Mouse (Mus musculus) Patski (cell line): Measurements from ENCODE around the gene Fam214a. TPM values are rescaled to one million over a fixed set of nuclear protein-coding genes. Genes with fewer than 3 reads are reported as not detected.

ENCODE experiments used
- ATAC-seq: fragments of 100-300 bp; one replicate; pipeline ENCODE4 v1.8.0; 2021
- CTCF ChIA-PET: fragments of 350-600 bp; sonication (Branson Sonifier 250); formaldehyde crosslinking; loops from one replicate; lab custom pipeline; 2022; ENCODE audit warnings: inconsistent platforms; lab: Charles Lee
- POLR2A ChIA-PET: fragments of 350-600 bp; sonication (Branson Sonifier 250); formaldehyde crosslinking; loops from one replicate; lab custom pipeline; 2022; ENCODE audit warnings: antibody characterized with exemption, inconsistent platforms; lab: Charles Lee
- DNase-seq: peaks from one replicate; pipeline ENCODE4 v3.0.0-alpha.2; 2011; ENCODE audit warnings: low read depth, low spot score
- H3K27me3 ChIP-seq: fragments of 371-371 bp; one replicate; pipeline ENCODE4 v1.5.1; 2021
- CTCF ChIP-seq: fragments of 100-300 bp; IDR thresholded peaks from one replicate; pipeline ENCODE4 v1.5.1; 2021
- in situ Hi-C: fragments of 300-500 bp; cut with MboI; formaldehyde crosslinking; loops from 3 replicates; pipeline ENCODE4 v1.11.1; 2018; ENCODE audit warnings: low pct_unique_long_range_greater_than_20kb, mixed read lengths
- polyA plus RNA-seq: library from polyadenylated mRNA; unstranded; gene quantifications from one replicate; pipeline ENCODE4 v1.2.3, GENCODE M21; 2021

Gene Fam214a
- polyA plus RNA-seq, 1 experiment from 2014 or later: 14.3 TPM

DNA sequence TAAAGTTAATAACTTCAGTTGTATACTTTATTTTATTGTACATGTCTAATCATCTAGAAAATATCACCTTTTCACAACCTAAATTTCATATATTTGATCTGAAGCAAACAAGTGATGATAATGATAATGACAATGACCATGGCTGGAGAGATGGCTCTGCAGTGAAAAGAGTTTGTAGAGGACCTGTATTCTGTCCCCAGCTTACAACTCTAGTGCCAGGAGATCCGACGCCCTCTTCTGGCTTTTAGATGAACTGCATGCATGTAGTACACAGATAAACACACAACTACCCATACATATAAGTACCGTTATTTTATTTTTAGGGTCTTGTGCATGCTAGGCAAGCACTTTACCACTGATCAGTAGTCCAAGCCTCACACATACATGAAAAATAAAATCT is 1.2 kb upstream of the Fam214a start:
- no peak for ATAC-seq
- ChIA-PET CTCF (interaction anchor here (0.8 to 1.4 kb wide), 7 partner anchors 11 to 46 kb away, joined by 3 to 4 read pairs (median 3); no protein-coding TSS in a partner anchor), POLR2A (interaction anchor here (1.5 kb wide), 1 partner anchor 42 kb away, joined by 5 read pairs; no protein-coding TSS in a partner anchor)
- no peak for DNase-seq
- TF ChIP-seq CTCF: peak; percentile 56
- H3K27me3 ChIP-seq: no peaks in the 10 kb centered on the region
- in situ Hi-C loops: loop anchor here (5.0 kb wide), 1 partner anchor 44 kb away; no protein-coding TSS in a partner anchor

DNA sequence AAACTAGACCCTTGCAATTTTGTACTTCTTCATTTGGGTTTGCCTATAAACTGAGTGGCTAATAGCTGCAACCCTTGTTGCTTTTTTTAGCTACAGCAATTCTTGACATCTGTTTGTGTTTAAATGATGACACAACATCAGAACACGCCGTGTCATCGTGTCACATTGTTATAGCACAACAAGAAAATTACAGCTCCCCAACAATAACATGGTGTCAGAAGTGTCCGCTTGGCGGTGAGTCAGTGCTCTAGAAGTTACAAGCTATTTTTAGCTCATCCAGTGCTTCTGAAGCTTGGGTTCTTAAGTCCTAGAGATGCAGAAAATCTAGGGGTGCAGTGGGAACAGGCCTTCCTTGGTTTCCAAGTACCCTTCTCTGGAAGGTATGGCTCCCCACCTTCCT is 578 bp upstream of the Fam214a start:
- no peak for TF ChIP-seq CTCF
- no peaks in the 10 kb centered on the region for H3K27me3 ChIP-seq
- no peak for ATAC-seq
- ChIA-PET CTCF (interaction anchor here (0.8 to 1.4 kb wide), 7 partner anchors 10 to 47 kb away, joined by 3 to 4 read pairs (median 3); no protein-coding TSS in a partner anchor), POLR2A (interaction anchor here (1.5 kb wide), 1 partner anchor 42 kb away, joined by 5 read pairs; no protein-coding TSS in a partner anchor)
- in situ Hi-C loops: loop anchor here (5.0 kb wide), 1 partner anchor 45 kb away; no protein-coding TSS in a partner anchor
- DNase-seq: peak; percentile 10

DNA sequence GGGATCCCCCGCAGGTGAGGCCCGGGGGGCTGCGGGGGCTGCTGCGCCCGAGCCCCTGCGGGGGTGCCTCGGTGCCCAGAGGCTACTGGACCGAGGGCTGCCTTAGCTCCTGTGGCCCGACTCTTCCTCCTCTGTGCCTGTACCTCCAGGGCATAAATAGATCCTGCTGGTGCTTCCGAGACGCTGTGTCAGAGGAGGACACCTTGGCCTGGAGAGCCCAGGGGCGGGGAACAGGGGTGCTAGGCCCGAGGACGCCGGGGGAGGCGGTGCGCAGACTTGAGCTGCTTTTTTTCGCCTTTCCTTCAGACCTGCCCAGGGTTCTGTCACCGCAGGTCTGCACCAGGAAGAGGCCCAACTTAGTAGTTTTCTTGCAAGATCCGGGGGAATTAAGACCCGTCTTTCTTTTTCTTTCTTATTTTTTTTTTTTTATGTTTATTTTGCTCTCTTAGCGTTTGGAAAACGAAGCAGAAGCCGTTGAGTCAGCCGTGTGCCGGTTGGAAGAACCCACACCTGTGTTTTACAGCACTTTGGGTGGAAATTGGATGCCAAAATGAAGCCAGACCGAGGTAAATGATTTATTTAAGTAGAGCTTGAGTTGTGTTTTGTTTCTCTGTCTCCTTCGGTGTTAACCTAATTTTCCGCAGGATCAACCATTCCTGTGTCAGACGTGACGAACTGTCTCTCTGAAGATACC is 728 bp downstream of the Fam214a start:
- DNase-seq (peak; percentile 20), ATAC-seq (peak; percentile 89)
- no peaks in the 10 kb centered on the region for H3K27me3 ChIP-seq
- ChIA-PET CTCF (interaction anchor here (0.9 kb wide), 1 partner anchor 10 kb away, joined by 4 read pairs; no protein-coding TSS in a partner anchor), POLR2A (interaction anchor here (0.5 kb wide), 1 partner anchor 47 kb away, joined by 3 read pairs; no protein-coding TSS in a partner anchor)
- no peak for TF ChIP-seq CTCF
- in situ Hi-C loops: loop anchor here (5.0 kb wide), 1 partner anchor 46 kb away; no protein-coding TSS in a partner anchor

DNA sequence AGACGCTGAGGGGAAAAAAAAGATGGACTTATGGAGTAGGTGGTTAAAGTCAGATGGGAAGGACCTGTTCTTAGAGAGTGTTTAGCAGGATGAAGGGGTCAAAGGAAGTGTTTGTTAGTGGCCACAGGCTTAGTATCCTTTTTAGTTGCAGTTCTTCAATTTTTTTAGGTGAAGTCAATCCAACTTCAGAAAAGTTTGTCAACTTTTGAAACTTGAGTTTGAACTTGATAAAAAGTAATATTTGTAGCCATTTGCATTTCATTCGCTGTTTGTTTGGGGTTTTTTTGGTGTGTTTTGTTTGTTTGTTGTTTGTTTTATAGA is 1.2 kb downstream of the Fam214a start:
- CTCF ChIA-PET: interaction anchor here (0.9 kb wide), 1 partner anchor 10 kb away, joined by 4 read pairs; no protein-coding TSS in a partner anchor
- POLR2A ChIA-PET: interaction anchor here (0.5 kb wide), 1 partner anchor 47 kb away, joined by 3 read pairs; no protein-coding TSS in a partner anchor
- TF ChIP-seq CTCF: no peak
- H3K27me3 ChIP-seq: no peaks in the 10 kb centered on the region
- in situ Hi-C loops: loop anchor here (5.0 kb wide), 1 partner anchor 47 kb away; no protein-coding TSS in a partner anchor
- ATAC-seq (no peak), DNase-seq (no peak)

DNA sequence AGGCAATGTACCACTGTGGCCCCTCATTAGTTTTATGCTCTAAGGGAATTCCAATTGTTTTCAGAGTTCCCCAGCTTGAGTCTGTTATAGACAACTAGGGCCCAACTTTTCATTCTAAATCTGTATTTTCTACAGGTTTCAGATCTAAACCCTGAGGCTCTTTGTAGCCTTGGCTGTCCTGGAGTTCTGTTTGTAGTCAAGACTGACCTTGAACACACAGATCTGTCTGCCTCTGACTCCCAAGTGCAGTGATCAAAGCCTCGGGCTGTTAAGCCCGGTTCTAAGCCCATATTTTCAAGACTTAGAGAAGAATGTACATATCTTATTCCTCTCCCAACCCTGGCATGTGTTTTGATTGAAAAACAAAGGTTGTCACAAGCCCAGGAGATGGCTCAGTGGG is 1.7 kb downstream of the Fam214a start:
- DNase-seq (no peak), ATAC-seq (no peak)
- no peaks in the 10 kb centered on the region for H3K27me3 ChIP-seq
- no peak for TF ChIP-seq CTCF
- in situ Hi-C loops: loop anchor here (5.0 kb wide), 1 partner anchor 47 kb away; no protein-coding TSS in a partner anchor
- POLR2A ChIA-PET: no interaction called here
- CTCF ChIA-PET: interaction anchor here (0.8 kb wide), 1 partner anchor 11 kb away, joined by 5 read pairs; no protein-coding TSS in a partner anchor

GRCm38 (mm10) chr9:74960630-74961029 is 7.9 kb downstream of the Fam214a start:
- no peak for ATAC-seq
- CTCF ChIA-PET: interaction anchor here (3.1 kb wide), 1 partner anchor 17 kb away, joined by 10 read pairs; no protein-coding TSS in a partner anchor
- in situ Hi-C loops: no loop called here
- POLR2A ChIA-PET: no interaction called here
- no peaks in the 10 kb centered on the region for H3K27me3 ChIP-seq
- no peak for DNase-seq
- no peak for TF ChIP-seq CTCF

GRCm38 (mm10) chr9:74961073-74961575 is 8.4 kb downstream of the Fam214a start:
- POLR2A ChIA-PET: interaction anchor here (1.1 kb wide), 1 partner anchor 13 kb away, joined by 3 read pairs; no protein-coding TSS in a partner anchor
- no peaks in the 10 kb centered on the region for H3K27me3 ChIP-seq
- in situ Hi-C loops: no loop called here
- CTCF ChIA-PET: interaction anchor here (3.1 kb wide), 1 partner anchor 16 kb away, joined by 10 read pairs; no protein-coding TSS in a partner anchor
- DNase-seq (no peak), ATAC-seq (no peak)
- no peak for TF ChIP-seq CTCF

DNA sequence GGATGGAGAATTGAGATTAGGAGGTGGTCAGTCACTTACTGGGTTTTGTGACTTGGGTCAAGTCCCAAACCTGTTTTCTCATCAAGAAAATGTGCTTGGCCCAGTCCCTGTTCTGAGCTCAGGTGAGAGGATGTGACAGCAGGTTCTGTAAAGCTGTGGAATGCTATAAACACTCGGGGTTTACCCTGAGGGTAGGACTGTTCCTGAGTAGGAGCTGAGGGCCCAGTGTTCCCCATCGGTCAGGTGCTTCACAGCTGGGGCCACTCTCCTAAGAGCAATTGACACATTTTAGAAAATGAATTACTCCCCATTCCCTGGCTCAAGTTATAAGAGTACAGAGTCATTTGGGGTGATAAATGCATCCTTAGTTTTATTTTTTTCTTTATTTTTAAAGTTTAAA is 11.3 kb downstream of the Fam214a start:
- DNase-seq (no peak), ATAC-seq (no peak)
- in situ Hi-C loops: no loop called here
- POLR2A ChIA-PET: no interaction called here
- no peaks in the 10 kb centered on the region for H3K27me3 ChIP-seq
- TF ChIP-seq CTCF: no peak
- CTCF ChIA-PET: interaction anchor here (0.8 to 1.5 kb wide), 5 partner anchors 8 to 53 kb away, joined by 3 to 5 read pairs (median 4); no protein-coding TSS in a partner anchor

- ChIA-PET POLR2A (no interaction called here), CTCF (interaction anchor here (1.1 to 1.5 kb wide), 4 partner anchors 10 to 61 kb away, joined by 3 to 7 read pairs (median 5); no protein-coding TSS in a partner anchor)
- no peak for DNase-seq
- TF ChIP-seq CTCF: no peak
- in situ Hi-C loops: no loop called here
- no peak for ATAC-seq
- H3K27me3 ChIP-seq: no peaks in the 10 kb centered on the region
Observed at GRCm38 (mm10) chr9:74964866-74965384, 12.2 kb downstream of the Fam214a start.

DNA sequence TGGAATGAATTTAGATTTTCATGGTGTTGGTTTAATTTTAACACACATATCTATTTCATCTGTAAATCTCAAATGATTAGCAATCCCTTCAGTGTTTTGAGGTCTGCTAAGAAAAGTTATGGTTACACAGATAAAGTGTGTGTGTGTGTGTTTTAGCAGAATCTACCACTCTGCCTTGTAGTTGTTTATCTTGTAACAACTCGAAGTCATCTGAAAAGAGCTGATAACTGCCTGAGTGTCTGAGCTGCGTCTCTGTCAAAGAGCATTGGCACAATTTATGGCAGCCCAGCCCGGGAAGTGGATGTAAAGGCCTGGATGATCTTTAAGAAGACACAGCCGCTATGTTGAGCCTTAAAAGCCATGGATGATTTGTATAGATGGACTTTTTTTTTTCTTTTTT is 13.5 kb downstream of the Fam214a start:
- H3K27me3 ChIP-seq: no peaks in the 10 kb centered on the region
- POLR2A ChIA-PET: interaction anchor here (0.6 kb wide), 1 partner anchor 88 kb away, joined by 3 read pairs; no protein-coding TSS in a partner anchor
- in situ Hi-C loops: no loop called here
- no peak for ATAC-seq
- TF ChIP-seq CTCF: no peak
- DNase-seq: no peak
- CTCF ChIA-PET: interaction anchor here (1.6 kb wide), 1 partner anchor 10 kb away, joined by 3 read pairs; no protein-coding TSS in a partner anchor
